Mouse (Mus musculus): ENCODE measurements around the gene Ip6k3. TPM values are rescaled to one million over a fixed set of nuclear protein-coding genes. Genes with fewer than 3 reads are reported as not detected.

The Ip6k3 gene
- 0.16 TPM in 1 of 2 replicates, not detected in the other for total RNA-seq (2023)

GRCm38 (mm10) chr17:27167545-27167944 is at the start of gene Ip6k3:
Gene Ip6k3, minus strand, starts transcription at chr17:27167795.

GRCm38 (mm10) chr17:27204075-27204909 is 36.7 kb upstream of the Ip6k3 start, which contains the start of gene Lemd2:
Gene Lemd2, minus strand, starts transcription at chr17:27204469.

GRCm38 (mm10) chr17:27133551-27134141 is 33.9 kb downstream of the Ip6k3 start, which contains the start of gene Uqcc2:
Gene Uqcc2, minus strand, starts transcription at chr17:27133916.

Other genes starting within 250 kb of the Ip6k3 start
- 76.0 and 101 TPM in 2 replicates for gene Phf1, start 234.7 kb downstream of the Ip6k3 start, total RNA-seq (2023)
- gene Cuta, start 228.2 kb downstream of the Ip6k3 start, total RNA-seq (2023), result 46.7 and 60.9 TPM in 2 replicates
- gene Syngap1, start 226.5 kb downstream of the Ip6k3 start, total RNA-seq (2023), result 1.8 and 4.3 TPM in 2 replicates
- 13.6 and 16.0 TPM in 2 replicates for gene Zbtb9, start 194.6 kb downstream of the Ip6k3 start, total RNA-seq (2023)
- gene Bak1, start 138.8 kb downstream of the Ip6k3 start, total RNA-seq (2023), result 67.0 and 73.5 TPM in 2 replicates
- gene Itpr3, start 110.5 kb downstream of the Ip6k3 start, total RNA-seq (2023), result 5.5 and 6.1 TPM in 2 replicates
- 18.4 and 22.9 TPM in 2 replicates for gene Uqcc2, start 33.9 kb downstream of the Ip6k3 start, total RNA-seq (2023)
- gene Lemd2, start 36.7 kb upstream of the Ip6k3 start, total RNA-seq (2023), result 41.4 and 63.4 TPM in 2 replicates